In the genomic region with DNA sequence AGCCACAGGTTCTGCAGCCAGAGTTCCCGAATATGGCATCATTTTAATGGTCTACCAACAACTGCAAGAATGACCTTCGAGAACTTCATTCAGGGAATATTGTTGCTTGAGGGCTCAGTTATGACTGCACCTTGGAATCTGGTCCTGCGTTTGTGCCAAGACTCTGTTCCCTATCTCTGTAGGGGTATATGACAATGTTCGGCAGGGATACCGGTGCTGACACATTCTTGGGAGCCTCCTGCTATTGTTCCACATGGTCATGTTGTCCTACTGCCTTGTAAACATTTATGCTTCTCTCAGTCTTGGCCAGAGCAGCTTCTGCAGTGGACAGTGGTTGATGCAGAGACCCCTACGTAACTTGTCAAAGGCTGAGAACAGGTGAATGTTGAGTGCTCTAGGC, we compare ENCODE assay signal across 13 mouse cellular contexts.
"Had no signal": no experiment of that assay in that cellular context is flagged by ENCODE, and none has a peak within 500 bp of the region (broad histone marks: within the 10 kb centered on the region; RNA-seq: fewer than 3 reads in every experiment).

No protein-coding gene starts in this region.

- H3K9me3 ChIP-seq: liver, embryonic 13.5 days; liver, embryonic 15.5 days; lung, embryonic 15.5 days; megakaryocyte, embryonic 14.5 days; midbrain, embryonic 13.5 days; midbrain, embryonic 15.5 days; neural tube, embryonic 12.5 days had no signal

- DNase-seq: liver; liver, embryonic 13.5 days; liver, postnatal 0 days; right cerebral cortex, postnatal 14 days had no signal

- H3K9ac ChIP-seq: liver, embryonic 13.5 days; liver, embryonic 15.5 days; liver, postnatal 0 days; lung, embryonic 15.5 days; midbrain, embryonic 13.5 days; midbrain, embryonic 15.5 days; neural tube, embryonic 12.5 days had no signal

- H3K27ac ChIP-seq: liver, embryonic 13.5 days; liver, embryonic 15.5 days; lung, embryonic 15.5 days; macrophage; midbrain, embryonic 13.5 days; midbrain, embryonic 15.5 days; neural tube, embryonic 12.5 days had no signal

- ATAC-seq: liver, postnatal 0 days; midbrain, embryonic 13.5 days; midbrain, embryonic 15.5 days had no signal

- H3K4me3 ChIP-seq: liver, embryonic 13.5 days; liver, embryonic 15.5 days; lung, embryonic 15.5 days; megakaryocyte, embryonic 14.5 days; midbrain, embryonic 13.5 days; midbrain, embryonic 15.5 days; neural tube, embryonic 12.5 days had no signal

- H3K27me3 ChIP-seq: liver, embryonic 13.5 days; liver, embryonic 15.5 days; lung, embryonic 15.5 days; midbrain, embryonic 13.5 days; midbrain, embryonic 15.5 days; neural tube, embryonic 12.5 days had no signal

- H3K4me1 ChIP-seq: liver, embryonic 13.5 days; liver, embryonic 15.5 days; lung, embryonic 15.5 days had no signal

- H3K4me2 ChIP-seq: liver, embryonic 11.5 days; liver, embryonic 13.5 days; liver, embryonic 15.5 days; lung, embryonic 15.5 days; midbrain, embryonic 11.5 days; midbrain, embryonic 13.5 days; midbrain, embryonic 15.5 days; neural tube, embryonic 12.5 days had no signal

- H3K36me3 ChIP-seq: liver, embryonic 13.5 days; liver, embryonic 15.5 days; lung, embryonic 15.5 days; midbrain, embryonic 13.5 days; midbrain, embryonic 15.5 days; neural tube, embryonic 12.5 days had no signal
